Mouse (Mus musculus): ENCODE measurements around the gene Prokr2. TPM values are rescaled to one million over a fixed set of nuclear protein-coding genes. Genes with fewer than 3 reads are reported as not detected.

The Prokr2 gene
- under 1 TPM in 1 of 2 experiments, not detected in 1; 0.49 TPM for polyA plus RNA-seq (2017; shearing (Covaris generic))

DNA sequence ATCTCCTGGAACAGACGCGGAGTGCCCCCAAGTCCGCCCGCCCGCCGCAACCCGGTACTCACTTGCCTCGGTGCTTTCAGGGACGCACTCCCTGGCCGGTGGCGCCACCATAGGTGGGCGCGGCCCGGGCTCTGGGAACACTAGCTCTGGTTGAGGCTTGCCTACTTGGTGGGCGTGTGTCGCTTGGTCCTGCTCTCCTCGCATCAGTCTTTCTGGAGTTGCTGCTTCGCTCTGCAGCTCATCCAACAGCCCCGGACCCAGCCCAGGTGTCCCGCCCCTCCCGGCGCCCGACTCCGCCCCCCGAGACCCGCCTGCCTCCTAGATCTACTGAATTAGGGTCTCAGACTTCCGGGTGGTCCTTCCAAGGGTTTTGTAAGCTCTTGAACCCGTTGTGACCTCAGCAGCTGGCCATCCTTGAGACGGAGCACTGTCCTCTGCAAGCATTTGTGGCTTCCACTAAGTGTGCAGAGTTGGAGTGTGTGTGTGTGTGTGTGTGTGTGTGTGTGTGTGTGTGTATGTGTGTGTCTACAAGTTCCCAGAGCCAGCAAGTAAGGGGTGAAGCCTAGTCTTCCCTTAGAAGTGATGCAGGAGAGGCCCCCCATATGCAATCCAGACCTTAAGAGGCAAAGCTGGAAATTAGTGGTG, at the start of gene Prokr2:
Gene Prokr2, minus strand, starts transcription at position 254 of the 645 bp plus-strand sequence.

Other genes starting within 250 kb of the Prokr2 start
- gene Slc23a2, start 240.3 kb downstream of the Prokr2 start, polyA plus RNA-seq (2017; shearing (Covaris generic)), result 10 to 100 TPM; 28.6 to 42.6 TPM
- 10 to 100 TPM; 46.0 to 49.2 TPM for gene Tmem230, start 137.6 kb downstream of the Prokr2 start, polyA plus RNA-seq (2017; shearing (Covaris generic))
- gene Pcna, start 132.1 kb downstream of the Prokr2 start, polyA plus RNA-seq (2017; shearing (Covaris generic)), result 100 to 1,000 TPM; 191 to 210 TPM
- 10 to 100 TPM; 35.7 to 73.1 TPM for gene Cds2, start 122.3 kb downstream of the Prokr2 start, polyA plus RNA-seq (2017; shearing (Covaris generic))
- gene Gpcpd1, start 202.3 kb upstream of the Prokr2 start, polyA plus RNA-seq (2017; shearing (Covaris generic)), result 10 to 100 TPM; 76.0 to 83.6 TPM